Mouse (Mus musculus): ENCODE measurements around the gene Ky. TPM values are rescaled to one million over a fixed set of nuclear protein-coding genes. Genes with fewer than 3 reads are reported as not detected.

The Ky gene
- 0.16 TPM for polyA plus RNA-seq (2014; fragmentation: Illumina TruSeq; extraction: RNeasy Lipid Tissue Mini Kit (QIAGEN cat#74804); ENCODE audit: low read depth, low replicate concordance)

GRCm38 (mm10) chr9:102505700-102506585 is at the start of gene Ky:
Ky (plus strand) TSS chr9:102505750.

Other genes starting within 250 kb of the Ky start
- gene Ephb1, start 151.1 kb upstream of the Ky start, polyA plus RNA-seq (2014; fragmentation: Illumina TruSeq; extraction: RNeasy Lipid Tissue Mini Kit (QIAGEN cat#74804); ENCODE audit: low read depth, low replicate concordance), result 0.81 TPM
- gene Anapc13, start 120.5 kb downstream of the Ky start, polyA plus RNA-seq (2014; fragmentation: Illumina TruSeq; extraction: RNeasy Lipid Tissue Mini Kit (QIAGEN cat#74804); ENCODE audit: low read depth, low replicate concordance), result 225 TPM
- gene Cep63, start 120.8 kb downstream of the Ky start, polyA plus RNA-seq (2014; fragmentation: Illumina TruSeq; extraction: RNeasy Lipid Tissue Mini Kit (QIAGEN cat#74804); ENCODE audit: low read depth, low replicate concordance), result 48.1 TPM
- 72.2 TPM for gene Amotl2, start 210.9 kb downstream of the Ky start, polyA plus RNA-seq (2014; fragmentation: Illumina TruSeq; extraction: RNeasy Lipid Tissue Mini Kit (QIAGEN cat#74804); ENCODE audit: low read depth, low replicate concordance)

Measured in adipose tissue, adult 10 weeks (tissue).